Mouse (Mus musculus) brown adipose tissue, adult 24 weeks (tissue): ENCODE measurements around the gene Ttll3. TPM values are rescaled to one million over a fixed set of nuclear protein-coding genes. Genes with fewer than 3 reads are reported as not detected.

Experiments used
- H3K27ac ChIP-seq: fragments of 200-500 bp; replicated peaks from 2 replicates; pipeline ENCODE4 v1.5.1; 2012; ENCODE audit warnings: low read depth, mild to moderate bottlenecking, low read length
- H3K4me1 ChIP-seq: fragments of 200-500 bp; 2 replicates; pipeline ENCODE4 v1.6.1; 2012; ENCODE audit warnings: low read length, mixed read lengths; ENCODE audit not compliant: control insufficient read depth, insufficient read depth, insufficient read length
- H3K4me3 ChIP-seq: fragments of 200-500 bp; 2 replicates; pipeline ENCODE4 v1.5.1; 2012; ENCODE audit warnings: low read depth, mild to moderate bottlenecking, low read length, moderate library complexity; ENCODE audit not compliant: insufficient read depth
- polyA plus RNA-seq: library from polyadenylated mRNA; stranded (reverse); fragments of >200 nt; gene quantifications from 2 replicates; pipeline ENCODE4 v1.2.4, GENCODE M21; 2012; ENCODE audit not compliant: missing spikeins, insufficient read depth, insufficient read length

Ttll3 gene
- polyA plus RNA-seq, 1 experiment, result 1.0 TPM

DNA sequence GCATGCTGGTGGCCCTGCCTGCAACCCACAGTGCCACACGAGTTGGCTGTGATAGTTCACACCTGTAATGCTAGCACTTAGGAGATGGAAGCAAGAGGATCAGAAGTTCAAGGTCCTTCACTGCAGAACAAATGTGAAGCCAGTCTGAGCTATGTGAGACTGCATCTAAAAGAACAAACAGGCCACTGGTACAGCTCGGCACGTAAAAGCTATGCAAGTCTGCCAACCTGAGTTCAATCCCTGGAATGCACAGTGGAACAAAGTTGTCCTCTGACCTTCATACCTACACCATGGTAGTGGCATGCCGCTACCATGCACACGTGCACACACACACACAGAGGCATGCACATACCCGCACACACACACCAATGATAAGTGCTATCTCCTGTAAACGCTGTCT lies 35.1 kb downstream of the Ttll3 start:
- H3K4me3 ChIP-seq, result no peak overlapping the region
- no peaks in the 10 kb centered on the region for H3K4me1 ChIP-seq
- H3K27ac ChIP-seq, result no peak overlapping the region

GRCm38 (mm10) chr6:113426696-113427095 lies 37.6 kb downstream of the Ttll3 start:
- Histone ChIP-seq H3K27ac (peak overlapping the region; percentile 84; the same call in 1 of the 2 replicates), H3K4me1 (no peaks in the 10 kb centered on the region), H3K4me3 (no peak overlapping the region)

- H3K4me1 ChIP-seq, result no peaks in the 10 kb centered on the region
- H3K4me3 ChIP-seq, result no peak overlapping the region
- peak overlapping the region; percentile 31; the same call in 1 of the 2 replicates for H3K27ac ChIP-seq
These were observed 38.3 kb downstream of the Ttll3 start for GRCm38 (mm10) chr6:113427397-113427796.

DNA sequence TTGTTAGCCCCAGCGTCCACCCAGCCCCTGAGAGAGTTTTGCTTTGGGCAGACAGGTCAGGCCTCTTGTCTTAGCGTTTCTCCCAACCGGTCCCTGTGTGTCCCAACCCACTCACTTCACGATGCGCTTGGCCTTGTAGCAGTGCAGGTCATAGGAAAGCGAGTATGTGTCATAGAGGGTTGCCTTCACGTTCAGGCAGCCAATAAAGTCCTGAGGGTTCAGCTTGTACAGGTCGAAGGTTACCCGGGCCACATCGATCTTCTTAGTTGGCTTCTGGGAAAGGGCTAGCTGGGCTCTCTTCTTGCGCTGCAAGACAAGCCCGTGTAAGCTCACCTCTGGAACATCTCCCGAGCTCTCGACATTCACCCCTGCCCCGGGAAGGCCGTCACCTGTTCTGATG lies 38.9 kb downstream of the Ttll3 start:
- H3K4me1 ChIP-seq, result no peaks in the 10 kb centered on the region
- no peak overlapping the region for H3K4me3 ChIP-seq
- peak overlapping the region; percentile 28 for H3K27ac ChIP-seq

DNA sequence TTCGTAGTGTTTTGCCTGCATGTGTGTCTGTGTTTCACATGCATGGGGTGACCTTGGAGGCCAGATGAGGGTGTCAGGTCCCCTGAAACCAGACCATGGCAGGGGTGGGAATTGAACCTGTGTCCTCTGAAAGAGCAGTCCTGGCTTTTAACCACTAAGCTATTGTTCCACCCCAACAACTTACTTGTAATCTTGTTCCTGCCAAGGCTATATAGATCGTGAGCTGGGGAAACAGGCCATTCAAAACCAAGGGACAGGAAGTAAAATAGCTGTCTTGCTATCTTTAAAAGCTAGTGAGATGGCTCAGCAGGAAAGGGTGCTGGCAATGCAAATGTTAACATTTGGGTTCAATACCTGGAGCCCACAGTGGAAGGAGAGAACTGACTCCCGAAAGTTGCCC lies 40.9 kb downstream of the Ttll3 start:
- Histone ChIP-seq H3K4me1 (no peaks in the 10 kb centered on the region), H3K4me3 (peak overlapping the region; percentile 68), H3K27ac (peak overlapping the region; percentile 52)

- no peaks in the 10 kb centered on the region for H3K4me1 ChIP-seq
- H3K27ac ChIP-seq, result peak overlapping the region; percentile 60; the same call in 1 of the 2 replicates
- peak overlapping the region; percentile 68 for H3K4me3 ChIP-seq
These were observed 41.8 kb downstream of the Ttll3 start for GRCm38 (mm10) chr6:113430846-113431245.

DNA sequence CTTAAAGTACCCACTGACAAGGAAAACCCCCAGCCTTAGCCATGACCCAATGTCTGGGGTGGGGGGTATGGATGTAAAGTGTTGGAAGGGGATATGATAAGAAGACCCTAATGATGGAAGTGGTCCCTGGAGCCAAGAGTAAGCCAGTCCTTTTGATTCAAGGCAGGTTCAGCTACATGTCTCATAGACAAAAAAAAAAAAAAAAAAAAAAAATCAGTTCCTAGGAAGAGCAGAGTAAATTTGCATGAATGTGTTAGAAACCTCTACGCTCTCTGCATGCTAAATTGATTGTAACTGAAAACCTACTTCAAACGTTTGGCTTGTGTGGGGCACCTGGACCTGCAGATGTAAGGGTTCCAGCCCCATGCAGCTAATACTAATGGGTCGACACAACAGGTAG lies 42.7 kb downstream of the Ttll3 start:
- H3K27ac ChIP-seq, result peak overlapping the region; percentile 98

GRCm38 (mm10) chr6:113433661-113434060 lies 44.6 kb downstream of the Ttll3 start:
- H3K4me3 ChIP-seq, result peak overlapping the region; percentile 68
- no peaks in the 10 kb centered on the region for H3K4me1 ChIP-seq
- peak overlapping the region; percentile 98 for H3K27ac ChIP-seq

More for the DNA sequence above, 42.7 kb downstream of the Ttll3 start:
- Histone ChIP-seq H3K4me3 (peak overlapping the region; percentile 68), H3K4me1 (no peaks in the 10 kb centered on the region)

DNA sequence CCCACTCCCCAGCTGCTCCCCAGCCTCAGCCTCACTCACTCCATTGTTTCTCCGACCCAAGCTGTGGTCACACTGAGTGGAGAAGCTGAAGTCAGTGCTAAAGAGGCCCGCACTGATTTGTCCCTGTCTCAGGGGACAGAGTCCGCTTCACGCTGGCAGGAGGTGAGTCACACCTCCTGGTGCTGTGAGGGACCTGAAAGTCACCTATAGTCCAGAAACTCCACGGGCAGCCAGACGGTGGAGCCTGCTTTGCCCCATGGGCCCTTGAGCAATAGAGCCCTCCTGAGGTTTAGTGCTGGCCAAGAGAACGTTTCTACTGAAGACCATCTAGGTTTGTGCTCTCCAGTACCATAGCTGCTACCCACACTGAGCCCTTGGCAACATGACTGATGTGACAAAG lies 45.6 kb downstream of the Ttll3 start:
- H3K4me1 ChIP-seq, result peaks cover 2% of the 10 kb centered on the region; the same call in 1 of the 2 replicates
- peak overlapping the region; percentile 68 for H3K4me3 ChIP-seq
- peak overlapping the region; percentile 98 for H3K27ac ChIP-seq

- peak within 1 kb of the TSS; percentile 68 for H3K4me3 ChIP-seq
- peaks cover 5% of the 10 kb centered on the region for H3K4me1 ChIP-seq
- H3K27ac ChIP-seq, result peak within 1 kb of the TSS; percentile 98
These were observed 46.7 kb downstream of the Ttll3 start, which contains the start of gene Cidec for GRCm38 (mm10) chr6:113435664-113436205. Gene Cidec (minus strand): TSS chr6:113435760.

- Histone ChIP-seq H3K4me1 (peaks cover 5% of the 10 kb centered on the region), H3K27ac (peak overlapping the region; percentile 95), H3K4me3 (no peak overlapping the region)
These were observed 48.1 kb downstream of the Ttll3 start for GRCm38 (mm10) chr6:113437135-113437534.

GRCm38 (mm10) chr6:113438721-113439430 lies 49.8 kb downstream of the Ttll3 start:
- Histone ChIP-seq H3K4me3 (no peak overlapping the region), H3K4me1 (peaks cover 9% of the 10 kb centered on the region), H3K27ac (peak overlapping the region; percentile 95)

DNA sequence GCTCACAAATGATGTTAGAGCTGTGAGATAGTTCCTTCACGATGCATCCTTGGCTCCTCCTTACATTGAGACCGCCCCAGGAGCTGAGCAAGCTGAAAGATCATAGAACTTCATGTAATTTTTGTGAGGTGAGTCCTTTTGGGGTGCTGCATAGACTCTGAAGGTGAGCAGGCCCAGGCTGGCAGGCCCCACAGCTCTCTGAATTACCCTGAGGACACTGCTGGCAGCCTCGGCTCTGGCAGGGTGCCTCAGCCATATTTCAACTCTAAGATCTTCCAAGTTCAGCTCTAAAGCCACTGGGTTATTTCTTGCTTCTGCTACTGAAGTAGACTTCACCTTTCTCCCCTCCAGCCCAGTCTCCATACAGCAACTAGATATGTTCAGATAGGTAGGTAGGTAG lies 51.6 kb downstream of the Ttll3 start:
- Histone ChIP-seq H3K4me1 (peaks cover 9% of the 10 kb centered on the region), H3K27ac (peak overlapping the region; percentile 57), H3K4me3 (no peak overlapping the region)

DNA sequence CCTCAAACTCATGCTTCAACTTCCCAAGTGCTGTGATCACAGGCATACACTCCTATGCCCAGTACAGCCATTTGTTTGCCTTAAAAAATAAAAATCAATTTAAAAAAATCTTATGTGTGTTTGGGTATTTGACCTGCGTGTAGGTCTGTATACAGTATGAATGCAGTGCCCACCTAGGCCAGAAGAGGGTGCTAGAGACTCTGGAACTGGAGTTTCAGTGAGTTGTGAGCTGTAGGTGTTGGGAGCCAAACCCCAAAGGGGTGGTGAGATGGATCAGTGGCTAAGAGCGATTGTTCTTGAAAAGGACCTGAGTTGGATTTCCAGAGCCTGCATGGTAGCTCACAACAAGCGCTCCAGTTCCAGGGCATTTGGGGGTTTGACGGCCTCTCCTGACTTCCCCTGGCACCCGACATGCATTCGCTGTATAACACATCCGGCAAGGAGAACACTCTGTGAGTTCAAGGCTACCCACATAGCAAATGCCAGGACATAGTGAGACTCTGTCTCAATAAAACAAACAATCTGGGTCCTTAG lies 52.2 kb downstream of the Ttll3 start:
- peaks cover 9% of the 10 kb centered on the region for H3K4me1 ChIP-seq
- no peak overlapping the region for H3K27ac ChIP-seq
- no peak overlapping the region for H3K4me3 ChIP-seq

DNA sequence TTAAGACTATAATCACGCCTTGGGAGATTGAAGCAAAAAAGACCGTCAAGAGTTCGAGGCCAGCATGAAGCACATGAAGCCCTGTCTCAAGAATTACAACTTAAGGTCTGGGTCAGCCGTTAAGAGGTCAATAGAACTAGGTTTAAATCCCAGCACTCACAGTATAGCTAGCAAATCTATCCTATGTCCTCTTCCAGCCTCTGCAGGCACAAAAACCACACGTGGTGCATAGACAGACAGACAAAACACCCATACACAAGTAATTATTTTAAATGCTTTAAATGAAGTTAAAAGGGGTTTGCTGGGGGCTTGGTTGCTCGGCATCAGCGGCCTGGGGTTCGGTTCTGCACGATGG lies 53.0 kb downstream of the Ttll3 start:
- Histone ChIP-seq H3K4me1 (peaks cover 9% of the 10 kb centered on the region), H3K27ac (no peak overlapping the region), H3K4me3 (peak overlapping the region; percentile 42)
